Mouse (Mus musculus) hindbrain, postnatal 0 days (tissue): ENCODE data around the gene Mdfi. TPM values are rescaled to one million over a fixed set of nuclear protein-coding genes. Genes with fewer than 3 reads are reported as not detected.
"Not testable (repeated sequence)": the region's sequence is repeated elsewhere in the genome, so short reads cannot be mapped to it uniquely, and the experiment has no call there.

ENCODE experiments used
- ATAC-seq: fragments of 200-750 bp; cut with Nextera tagmentation; 2 replicates; pipeline ENCODE4 v1.8.0; 2017; ENCODE audit warnings: mild to moderate bottlenecking, moderate TSS enrichment, moderate library complexity
- DNase-seq: peaks from one replicate; pipeline ENCODE4 v3.0.0-alpha.2; 2015; ENCODE audit warnings: low spot score
- H3K27ac ChIP-seq: fragments of 300-500 bp; sonication (generic); 2 replicates; pipeline ENCODE4 v1.5.1; 2014; ENCODE audit warnings: mild to moderate bottlenecking
- H3K27me3 ChIP-seq: fragments of 300-500 bp; sonication (generic); 2 replicates; pipeline ENCODE4 v1.6.1; 2014; ENCODE audit warnings: low read length, mixed read lengths; ENCODE audit not compliant: insufficient read depth
- H3K36me3 ChIP-seq: fragments of 300-500 bp; sonication (generic); 2 replicates; pipeline ENCODE4 v1.6.1; 2014; ENCODE audit warnings: low read length, mixed read lengths; ENCODE audit not compliant: insufficient read depth
- H3K4me1 ChIP-seq: fragments of 300-500 bp; sonication (generic); 2 replicates; pipeline ENCODE4 v1.6.1; 2014; ENCODE audit warnings: antibody characterized with exemption, low read length, mixed read lengths; ENCODE audit not compliant: insufficient read depth
- H3K4me2 ChIP-seq: fragments of 300-500 bp; sonication (generic); 2 replicates; pipeline ENCODE4 v1.6.1; 2014; ENCODE audit warnings: low read depth, mild to moderate bottlenecking, low read length, moderate library complexity, mixed read lengths
- H3K4me3 ChIP-seq: fragments of 300-500 bp; sonication (generic); 2 replicates; pipeline ENCODE4 v1.5.1; 2014; ENCODE audit warnings: low read length
- H3K9ac ChIP-seq: fragments of 300-500 bp; sonication (generic); replicated peaks from 2 replicates; pipeline ENCODE4 v1.6.1; 2014; ENCODE audit warnings: mild to moderate bottlenecking, low read length, moderate library complexity, mixed read lengths
- H3K9me3 ChIP-seq: fragments of 300-500 bp; sonication (generic); 2 replicates; pipeline ENCODE4 v1.6.1; 2016; ENCODE audit warnings: low read length, mixed read lengths
- CTCF ChIP-seq: IDR thresholded peaks from 2 replicates; pipeline ENCODE4 v1.5.1; 2016; ENCODE audit warnings: antibody characterized with exemption, control low read depth, low read depth
- WGBS: fragments of 180-500 bp; shearing (Covaris S2); extraction: QIAGEN DNeasy Blood & Tissue Kit; methylation state at CpG from one replicate; pipeline ENCODE4 v1.1.7; 2014; 5-methylcytosine and 5-hydroxymethylcytosine counted together
- polyA plus RNA-seq: library from polyadenylated mRNA; unstranded; fragments of >200 nt; fragmentation: Nextera tagmentation; extraction: Ambion mirVana; gene quantifications from 2 replicates; pipeline ENCODE4 v1.2.1, GENCODE M21; 2015
- total RNA-seq: library from RNA; depleted of rRNA; stranded (reverse); fragments of >200 nt; gene quantifications from 2 replicates; pipeline ENCODE4 v1.2.3, GENCODE M21; 2014

Gene Mdfi
- total and polyA plus RNA-seq, 2 experiments from 2014 or later, result 2.6 to 38.7 TPM

DNA sequence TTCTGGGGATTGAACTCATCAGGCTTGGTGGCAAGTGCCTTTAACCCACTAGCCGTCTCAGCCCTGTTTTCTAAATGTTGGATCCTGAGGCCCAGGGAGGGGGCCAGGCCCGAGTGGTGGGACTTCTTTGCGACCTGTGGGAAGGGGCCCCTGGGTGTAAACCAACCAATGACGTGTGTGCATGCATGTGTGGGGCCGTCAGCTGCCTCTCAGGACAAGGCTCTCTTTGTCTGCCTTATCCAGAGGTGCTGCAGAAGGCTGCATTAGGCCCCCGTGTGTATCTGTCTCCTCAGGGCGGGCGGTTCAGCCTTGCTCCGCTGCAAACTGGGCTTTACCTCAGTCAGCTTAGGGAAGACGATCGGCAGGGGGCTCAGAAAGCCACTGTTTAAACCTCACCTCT lies 28.9 kb upstream of the Mdfi start:
- no peak for TF ChIP-seq CTCF
- ATAC-seq (no peak), DNase-seq (no peak)
- no peak overlapping the region for H3K9ac ChIP-seq
- 32% methylated on average over 11 of the region's 11 CpGs for WGBS
- H3K4me1 ChIP-seq, result no peaks in the 10 kb centered on the region
- no peak overlapping the region for H3K4me3 ChIP-seq
- H3K27me3 ChIP-seq, result no peaks in the 10 kb centered on the region
- peaks cover 6% of the 10 kb centered on the region; the same call in 1 of the 2 replicates for H3K36me3 ChIP-seq
- H3K27ac ChIP-seq, result no peak overlapping the region
- no peaks in the 10 kb centered on the region for H3K9me3 ChIP-seq
- no peak overlapping the region for H3K4me2 ChIP-seq

DNA sequence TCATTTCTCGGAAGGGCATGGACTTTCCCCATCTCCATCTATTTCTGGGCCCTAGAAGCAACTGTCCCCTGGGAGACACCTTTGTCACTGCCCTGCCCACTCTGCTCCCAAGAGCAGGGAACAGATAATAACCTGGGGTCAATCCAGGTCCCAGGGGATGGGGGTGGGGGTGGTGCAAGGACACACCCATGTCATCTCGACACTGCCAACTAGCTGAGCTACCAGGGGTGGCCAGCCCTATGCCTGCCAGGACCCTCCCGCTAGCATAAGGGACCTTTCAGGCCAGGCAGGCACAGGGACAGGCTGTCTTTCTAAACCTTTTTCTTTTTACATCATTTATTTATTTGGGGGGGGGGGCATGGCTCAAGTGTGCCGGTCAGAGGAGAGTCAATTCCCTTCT lies 28.5 kb upstream of the Mdfi start:
- Histone ChIP-seq H3K9ac (no peak overlapping the region), H3K27me3 (no peaks in the 10 kb centered on the region), H3K4me1 (no peaks in the 10 kb centered on the region), H3K36me3 (0 out of 2 replicates have a peak, but pooled peaks cover 3% of the 10 kb centered on the region), H3K4me2 (no peak overlapping the region), H3K4me3 (no peak overlapping the region), H3K27ac (no peak overlapping the region), H3K9me3 (no peaks in the 10 kb centered on the region)
- DNase-seq, result no peak
- 62% methylated on average over 4 of the region's 4 CpGs for WGBS
- no peak for TF ChIP-seq CTCF
- no peak for ATAC-seq

DNA sequence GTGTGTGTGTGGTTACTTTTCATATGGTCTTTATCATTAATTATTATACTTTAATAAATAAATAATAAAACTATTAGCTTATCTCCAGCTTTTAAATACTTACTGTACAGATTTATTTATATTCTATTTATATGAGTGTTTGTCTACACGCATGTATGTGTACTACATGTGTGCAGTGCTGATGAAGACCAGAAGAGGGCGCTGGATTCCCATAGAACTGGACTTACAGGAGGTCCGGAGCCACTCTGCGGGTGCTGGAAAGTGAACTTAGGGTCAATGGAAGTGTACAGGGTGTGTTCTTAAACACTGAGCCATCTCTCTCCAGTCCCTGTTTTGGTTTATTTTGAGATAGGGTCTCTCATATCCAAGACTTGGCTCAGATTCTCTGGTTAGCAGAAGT lies 21.1 kb upstream of the Mdfi start:
- H3K9ac ChIP-seq, result no peak overlapping the region
- DNase-seq (no peak), ATAC-seq (no peak)
- no peak overlapping the region for H3K4me3 ChIP-seq
- no peak overlapping the region for H3K4me2 ChIP-seq
- H3K9me3 ChIP-seq, result no peaks in the 10 kb centered on the region
- no peak overlapping the region for H3K27ac ChIP-seq
- WGBS, result 84% methylated on average over 4 of the region's 4 CpGs
- H3K27me3 ChIP-seq, result no peaks in the 10 kb centered on the region
- no peaks in the 10 kb centered on the region for H3K36me3 ChIP-seq
- H3K4me1 ChIP-seq, result no peaks in the 10 kb centered on the region
- no peak for TF ChIP-seq CTCF

DNA sequence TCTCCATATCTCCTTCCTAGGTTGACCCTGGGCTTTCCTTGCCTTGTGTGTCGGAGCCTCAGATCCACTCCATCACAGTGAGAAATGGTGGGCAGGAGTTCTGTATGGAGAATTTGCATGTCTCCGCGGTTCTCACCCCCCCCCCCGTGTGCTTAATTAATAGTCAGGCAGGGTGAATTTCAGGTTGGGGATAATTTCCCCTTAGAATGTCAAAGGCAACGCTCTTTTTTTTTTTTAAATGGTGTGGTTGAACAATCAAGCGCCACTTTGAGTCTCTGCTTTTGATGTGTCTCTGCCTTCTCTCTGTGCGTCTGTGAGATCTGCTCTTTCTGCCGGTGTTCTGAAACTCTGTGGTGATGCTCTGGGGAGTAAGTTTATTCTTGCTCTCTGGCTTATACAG lies 20.4 kb upstream of the Mdfi start:
- no peak overlapping the region for H3K4me3 ChIP-seq
- no peak overlapping the region for H3K4me2 ChIP-seq
- no peaks in the 10 kb centered on the region for H3K27me3 ChIP-seq
- H3K27ac ChIP-seq, result no peak overlapping the region
- no peaks in the 10 kb centered on the region for H3K9me3 ChIP-seq
- TF ChIP-seq CTCF, result no peak
- H3K9ac ChIP-seq, result no peak overlapping the region
- ATAC-seq (no peak), DNase-seq (no peak)
- H3K4me1 ChIP-seq, result no peaks in the 10 kb centered on the region
- H3K36me3 ChIP-seq, result no peaks in the 10 kb centered on the region
- 73% methylated on average over 8 of the region's 8 CpGs for WGBS

DNA sequence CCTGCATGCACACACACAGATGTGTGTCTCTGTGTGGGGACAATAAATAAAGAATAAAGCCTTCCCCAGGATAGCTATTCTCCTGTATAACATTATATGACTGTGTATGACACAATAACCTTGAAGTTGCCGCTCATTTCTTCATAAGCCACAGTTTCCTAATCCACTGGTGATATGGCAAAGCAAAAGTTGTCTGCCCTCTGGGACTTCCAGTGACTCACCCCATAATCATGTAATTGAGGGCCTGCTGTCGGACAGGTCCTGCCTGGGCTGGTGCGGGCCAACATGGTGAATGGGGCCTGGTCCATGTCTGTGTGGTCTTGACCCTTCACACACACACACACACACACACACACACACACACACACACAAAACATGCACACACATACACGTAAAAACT lies 19.3 kb upstream of the Mdfi start:
- no peak overlapping the region for H3K27ac ChIP-seq
- TF ChIP-seq CTCF, result no peak
- no peak overlapping the region for H3K9ac ChIP-seq
- no peaks in the 10 kb centered on the region for H3K27me3 ChIP-seq
- ATAC-seq (no peak), DNase-seq (no peak)
- H3K9me3 ChIP-seq, result no peaks in the 10 kb centered on the region
- H3K36me3 ChIP-seq, result no peaks in the 10 kb centered on the region
- H3K4me2 ChIP-seq, result no peak overlapping the region
- WGBS, result 93% methylated on average over 4 of the region's 4 CpGs
- no peak overlapping the region for H3K4me3 ChIP-seq
- H3K4me1 ChIP-seq, result no peaks in the 10 kb centered on the region

DNA sequence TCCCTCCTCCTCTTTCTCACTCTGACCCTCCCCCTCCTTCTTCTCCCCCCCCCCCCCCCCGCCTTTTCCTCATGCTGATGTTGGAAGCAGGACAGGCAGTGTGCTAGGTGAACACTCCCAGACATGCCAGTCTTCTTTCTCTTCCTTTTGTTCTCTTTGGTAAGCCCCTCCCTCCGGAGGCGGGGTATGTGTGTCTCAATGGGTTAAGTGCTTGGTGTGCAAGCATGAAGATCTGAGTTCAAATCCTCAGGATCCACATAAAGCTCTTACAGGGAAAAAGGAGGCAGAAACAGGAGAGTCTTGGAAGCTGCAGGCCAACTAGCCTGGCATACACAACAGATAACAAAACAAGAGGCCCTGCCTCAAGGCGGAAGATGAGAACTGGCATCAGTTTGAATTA lies 18.8 kb upstream of the Mdfi start:
- no peak overlapping the region for H3K27ac ChIP-seq
- H3K4me3 ChIP-seq, result no peak overlapping the region
- DNase-seq, result no peak
- H3K36me3 ChIP-seq, result no peaks in the 10 kb centered on the region
- no peak overlapping the region for H3K9ac ChIP-seq
- no peaks in the 10 kb centered on the region for H3K27me3 ChIP-seq
- no peaks in the 10 kb centered on the region for H3K4me1 ChIP-seq
- ATAC-seq, result no peak
- TF ChIP-seq CTCF, result no peak
- H3K4me2 ChIP-seq, result no peak overlapping the region
- 94% methylated on average over 3 of the region's 4 CpGs for WGBS
- H3K9me3 ChIP-seq, result no peaks in the 10 kb centered on the region

DNA sequence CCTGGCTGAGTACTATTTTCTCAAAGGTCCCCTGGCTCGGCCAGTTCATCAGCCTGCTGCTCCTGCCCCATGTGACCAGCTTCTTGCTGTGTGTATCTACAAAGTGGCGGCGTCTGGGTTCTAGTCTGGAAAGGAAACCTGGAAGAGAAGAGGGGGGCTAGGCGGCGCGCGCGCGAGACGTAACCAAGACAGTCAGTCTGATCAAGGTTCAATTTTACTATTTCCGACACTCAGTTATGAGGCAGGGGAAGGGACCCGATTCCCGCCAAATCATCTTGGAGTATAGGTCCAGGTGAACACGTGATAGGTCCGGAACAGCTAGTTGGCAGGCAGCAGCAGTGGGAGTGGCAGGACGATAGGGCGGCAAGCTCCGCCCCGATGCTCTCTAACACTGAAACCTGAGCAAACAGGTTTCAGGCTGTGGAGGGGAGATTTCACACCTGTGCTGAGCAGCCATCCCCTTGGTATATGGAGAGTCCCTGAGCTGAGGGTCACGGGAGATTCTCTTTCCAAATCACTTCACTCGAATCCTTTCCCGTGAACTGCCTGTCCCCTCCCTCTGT lies 17.4 kb upstream of the Mdfi start:
- not testable (repeated sequence) for H3K9ac ChIP-seq, H3K9me3 ChIP-seq, H3K27ac ChIP-seq, DNase-seq, H3K4me1 ChIP-seq, H3K36me3 ChIP-seq, H3K27me3 ChIP-seq
- peak overlapping the region; percentile 39 for H3K4me2 ChIP-seq
- H3K4me3 ChIP-seq, result 0 out of 2 replicates have a peak overlapping the region, but pooled peaks have one; percentile 3
- peak; percentile 86 for ATAC-seq
- WGBS, result 12% methylated on average over 22 of the region's 22 CpGs
